Mouse (Mus musculus) cortical plate, adult 2 months (tissue): ENCODE measurements around the gene Il1rapl1. TPM values are rescaled to one million over a fixed set of nuclear protein-coding genes. Genes with fewer than 3 reads are reported as not detected.
"Not testable (repeated sequence)": the region's sequence is repeated elsewhere in the genome, so short reads cannot be mapped to it uniquely, and the experiment has no call there.

Experiments used
- H3K27ac ChIP-seq: fragments of 200-500 bp; 2 replicates; pipeline ENCODE4 v1.5.1; 2012; ENCODE audit warnings: low read length, control low read depth, inconsistent platforms; ENCODE audit not compliant: insufficient read depth
- H3K4me1 ChIP-seq: fragments of 200-500 bp; 2 replicates; pipeline ENCODE4 v1.6.1; 2011; ENCODE audit warnings: low read length; ENCODE audit not compliant: control insufficient read depth, insufficient read depth
- H3K4me3 ChIP-seq: fragments of 200-500 bp; 2 replicates; pipeline ENCODE4 v1.5.1; 2011; ENCODE audit warnings: mild to moderate bottlenecking, low read length, control low read depth; ENCODE audit not compliant: insufficient read depth
- CTCF ChIP-seq: fragments of 200-500 bp; IDR thresholded peaks from 2 replicates; pipeline ENCODE4 v1.5.1; 2011; ENCODE audit warnings: mild to moderate bottlenecking, control low read depth, low read length; ENCODE audit not compliant: insufficient read depth; ENCODE audit errors: extremely low read depth
- POLR2A ChIP-seq: fragments of 200-500 bp; IDR thresholded peaks from 2 replicates; pipeline ENCODE4 v1.6.1; 2011; ENCODE audit warnings: mild to moderate bottlenecking, low read length, control low read depth; ENCODE audit not compliant: insufficient read depth; ENCODE audit errors: extremely low read depth
- polyA plus RNA-seq: library from polyadenylated mRNA; depleted of rRNA; stranded (reverse); fragments of >200 nt; gene quantifications from 2 replicates; pipeline ENCODE4 v1.2.3, GENCODE M21; 2012

Il1rapl1 gene
- polyA plus RNA-seq, 1 experiment = 4.1 TPM

GRCm38 (mm10) chrX:87710589-87710988 lies 404.9 kb downstream of the Il1rapl1 start:
- Histone ChIP-seq H3K4me3 (no peak overlapping the region), H3K4me1 (no peaks in the 10 kb centered on the region), H3K27ac (no peak overlapping the region)
- TF ChIP-seq CTCF = no peak
- no peak for TF ChIP-seq POLR2A

- TF ChIP-seq CTCF = no peak
- TF ChIP-seq POLR2A = no peak
- Histone ChIP-seq H3K4me1 (no peaks in the 10 kb centered on the region), H3K4me3 (no peak overlapping the region), H3K27ac (no peak overlapping the region)
Observed at GRCm38 (mm10) chrX:87663856-87664255, 451.6 kb downstream of the Il1rapl1 start.

DNA sequence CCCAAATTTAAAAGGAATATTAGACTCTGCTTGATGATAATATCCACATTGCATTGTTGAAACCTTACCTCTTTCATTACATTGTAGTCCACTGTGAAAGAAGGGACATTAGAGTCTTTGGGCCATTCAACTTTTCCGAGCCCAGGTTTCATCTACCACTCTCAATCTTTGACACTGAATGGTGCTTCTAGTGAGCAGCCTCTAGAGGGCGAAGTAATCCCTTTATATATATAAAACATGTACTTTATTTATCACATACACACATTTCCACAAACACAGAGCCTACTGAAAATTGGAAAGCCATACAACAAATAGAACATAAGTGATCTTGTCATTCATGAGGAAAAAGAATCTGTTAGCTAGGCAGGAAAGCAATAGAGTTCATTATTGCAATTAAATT lies 459.8 kb downstream of the Il1rapl1 start:
- TF ChIP-seq CTCF (no peak), POLR2A (no peak)
- no peaks in the 10 kb centered on the region for H3K4me1 ChIP-seq
- no peak overlapping the region for H3K4me3 ChIP-seq
- H3K27ac ChIP-seq = no peak overlapping the region

- Histone ChIP-seq H3K4me1 (no peaks in the 10 kb centered on the region), H3K4me3 (no peak overlapping the region), H3K27ac (no peak overlapping the region)
- no peak for TF ChIP-seq POLR2A
- TF ChIP-seq CTCF = peak; percentile 42; the same call in 1 of the 2 replicates
Observed at GRCm38 (mm10) chrX:87600914-87601313, 514.5 kb downstream of the Il1rapl1 start.

- TF ChIP-seq POLR2A (no peak), CTCF (no peak)
- Histone ChIP-seq H3K4me1 (no peaks in the 10 kb centered on the region), H3K4me3 (no peak overlapping the region), H3K27ac (no peak overlapping the region)
Observed at GRCm38 (mm10) chrX:87507997-87508396, 607.4 kb downstream of the Il1rapl1 start.

DNA sequence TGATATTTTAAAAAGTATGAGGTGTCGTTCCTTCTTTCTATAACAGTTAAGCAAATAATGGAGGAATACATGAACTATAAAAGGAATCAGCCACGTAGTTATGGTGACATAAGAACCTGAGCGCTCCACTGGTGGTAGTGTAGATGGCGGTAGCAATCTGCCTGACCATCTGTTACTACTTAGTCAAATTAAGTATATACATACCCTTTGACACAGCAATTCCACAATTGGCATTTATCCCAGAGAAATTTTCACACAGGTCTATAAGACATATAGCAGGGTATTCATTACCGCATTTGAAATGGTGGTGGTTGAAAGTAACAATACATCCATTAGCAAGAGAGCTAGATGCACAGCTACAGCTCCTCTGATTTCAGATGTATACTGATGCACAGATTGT lies 612.8 kb downstream of the Il1rapl1 start:
- Histone ChIP-seq H3K27ac (no peak overlapping the region), H3K4me3 (no peak overlapping the region), H3K4me1 (no peaks in the 10 kb centered on the region)
- TF ChIP-seq CTCF = no peak
- TF ChIP-seq POLR2A = no peak

DNA sequence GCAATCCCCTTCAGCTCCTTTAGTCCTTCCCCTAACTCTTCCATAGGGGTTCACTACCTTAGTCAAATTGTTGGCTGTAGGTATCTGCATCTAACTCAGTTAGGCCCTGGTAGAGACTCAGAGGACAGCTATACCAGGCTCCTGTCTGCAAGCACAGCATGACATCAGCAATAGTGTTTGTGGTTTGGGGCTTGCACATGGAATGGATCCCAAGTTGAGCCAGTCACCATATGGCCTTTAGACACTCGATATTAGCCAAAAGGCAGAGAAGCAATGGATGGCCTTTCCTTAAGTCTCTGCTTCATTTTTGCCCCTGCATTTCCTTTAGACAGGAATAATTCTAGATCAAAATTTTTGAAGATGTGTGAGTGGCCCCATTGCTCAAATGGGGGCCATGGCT lies 632.0 kb downstream of the Il1rapl1 start:
- Histone ChIP-seq H3K4me3 (no peak overlapping the region), H3K27ac (no peak overlapping the region), H3K4me1 (no peaks in the 10 kb centered on the region)
- TF ChIP-seq CTCF (no peak), POLR2A (no peak)

DNA sequence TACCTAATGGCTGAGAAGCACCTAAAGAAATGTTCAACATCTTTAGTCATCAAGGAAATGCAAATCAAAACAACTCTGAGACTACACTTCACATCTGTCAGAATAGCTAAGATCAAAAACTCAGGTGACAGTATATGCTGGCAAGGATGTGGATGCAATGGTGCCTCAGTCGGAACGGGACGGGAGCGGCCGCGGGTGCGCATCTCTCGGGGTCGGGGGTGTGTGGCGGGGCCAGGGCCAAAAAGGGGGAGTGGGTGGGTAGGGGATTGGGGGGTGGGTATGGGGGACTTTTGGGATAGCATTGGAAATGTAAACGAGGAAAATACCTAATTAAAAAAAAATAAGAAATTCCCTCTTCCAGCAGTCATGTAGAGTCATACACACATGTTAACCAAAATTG lies 877.3 kb downstream of the Il1rapl1 start:
- H3K4me3 ChIP-seq, H3K4me1 ChIP-seq, H3K27ac ChIP-seq: not testable (repeated sequence)

DNA sequence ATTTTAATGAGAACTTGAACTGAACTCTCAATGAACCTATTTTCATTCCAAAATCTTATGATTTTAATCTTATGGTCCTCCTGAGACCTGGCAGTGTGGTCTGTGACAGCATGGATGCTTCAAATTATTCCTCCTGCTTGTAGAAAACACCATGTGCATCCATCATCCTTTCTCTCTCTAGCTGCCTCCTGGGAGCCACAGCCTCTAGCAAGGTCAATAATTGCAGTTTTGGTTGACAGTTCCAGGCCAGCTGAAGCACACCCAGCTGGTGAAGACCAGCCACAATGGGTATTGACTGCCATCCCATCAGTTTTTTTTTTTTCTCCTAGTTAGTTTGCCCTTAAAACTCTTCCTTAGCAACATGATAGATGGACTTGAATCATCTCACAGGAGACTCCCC lies 890.2 kb downstream of the Il1rapl1 start:
- no peak overlapping the region for H3K27ac ChIP-seq
- no peaks in the 10 kb centered on the region for H3K4me1 ChIP-seq
- H3K4me3 ChIP-seq = no peak overlapping the region
- no peak for TF ChIP-seq POLR2A

DNA sequence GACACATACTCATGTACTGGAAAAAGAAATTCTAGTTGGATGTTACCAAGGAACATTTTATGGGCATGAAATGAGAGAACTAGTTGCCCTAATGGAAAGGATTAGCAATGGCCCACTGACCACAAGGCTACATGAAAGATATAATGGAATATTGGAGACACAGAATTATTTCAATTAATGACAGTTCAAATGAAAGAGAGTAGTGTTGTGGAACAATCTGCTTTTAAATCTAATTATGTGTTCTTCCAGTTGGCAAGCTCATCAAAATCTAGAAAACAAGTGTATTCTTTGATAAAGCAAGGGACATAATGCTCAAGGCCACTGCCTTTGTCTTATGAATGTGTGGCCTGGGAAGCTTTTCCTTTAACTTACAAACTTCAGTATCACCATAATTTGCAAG lies 1113.1 kb downstream of the Il1rapl1 start:
- Histone ChIP-seq H3K27ac (no peak overlapping the region), H3K4me1 (no peaks in the 10 kb centered on the region), H3K4me3 (no peak overlapping the region)
- TF ChIP-seq CTCF (no peak), POLR2A (no peak)

DNA sequence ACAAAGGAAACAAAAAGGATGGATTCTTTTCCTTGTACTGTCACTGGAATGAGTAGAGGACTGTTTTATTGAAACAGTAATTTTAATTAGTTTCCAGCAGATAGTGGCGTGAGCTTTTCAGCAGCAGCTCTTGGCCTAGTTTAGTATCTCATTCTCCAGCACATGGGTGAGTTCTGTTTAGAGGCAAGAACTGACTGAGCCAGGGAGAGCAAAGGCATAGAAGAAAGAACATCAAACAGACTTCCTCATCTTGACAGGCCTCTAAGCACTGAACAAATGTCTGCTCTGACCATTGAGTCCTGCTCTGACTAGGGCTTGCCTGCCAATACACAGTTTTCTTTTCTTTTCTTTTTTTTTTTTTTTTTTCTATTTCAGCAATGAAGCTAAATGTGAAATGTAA lies 1160.3 kb downstream of the Il1rapl1 start:
- Histone ChIP-seq H3K27ac (no peak overlapping the region), H3K4me3 (no peak overlapping the region), H3K4me1 (no peaks in the 10 kb centered on the region; the same call in 1 of the 2 replicates)
- TF ChIP-seq POLR2A (no peak), CTCF (no peak)

- H3K4me3 ChIP-seq = no peak overlapping the region
- TF ChIP-seq CTCF = no peak
- no peak for TF ChIP-seq POLR2A
- H3K4me1 ChIP-seq = no peaks in the 10 kb centered on the region; the same call in 1 of the 2 replicates
- no peak overlapping the region for H3K27ac ChIP-seq
Observed at GRCm38 (mm10) chrX:86954614-86955013, 1160.8 kb downstream of the Il1rapl1 start.
